Mouse (Mus musculus) heart, postnatal 0 days (tissue): ENCODE results near the gene Rbms3.

ENCODE experiments used
- CTCF ChIP-seq: IDR thresholded peaks from 2 replicates; pipeline ENCODE4 v1.5.1; 2016; ENCODE audit warnings: antibody characterized with exemption, control low read depth, low read depth
- EP300 ChIP-seq: IDR thresholded peaks from 2 replicates; pipeline ENCODE4 v1.6.1; 2016; ENCODE audit warnings: antibody characterized with exemption, low read depth

- TF ChIP-seq CTCF (no peak), EP300 (no peak)
Observed at GRCm38 (mm10) chr9:116677142-116677541, 952.6 kb downstream of the Rbms3 start.
